Mouse (Mus musculus) G1E (cell line): ENCODE results near the gene Alg14. TPM values are rescaled to one million over a fixed set of nuclear protein-coding genes. Genes with fewer than 3 reads are reported as not detected.

ENCODE experiments used
- ATAC-seq: 2 replicates; pipeline ENCODE4 v1.8.0; 2016; ENCODE audit warnings: mild to moderate bottlenecking; ENCODE audit not compliant: insufficient number of reproducible peaks, poor library complexity, low FRiP score, severe bottlenecking; ENCODE audit errors: extremely low read depth
- DNase-seq: peaks from one replicate; pipeline ENCODE4 v3.0.0; 2012; ENCODE audit warnings: low spot score
- H3K27me3 ChIP-seq: 2 replicates; pipeline ENCODE4 v1.6.1; 2012; ENCODE audit warnings: mild to moderate bottlenecking, low read length, inconsistent platforms; ENCODE audit not compliant: insufficient read depth
- H3K36me3 ChIP-seq: replicated peaks from 2 replicates; pipeline ENCODE3; 2012; ENCODE audit warnings: mild to moderate bottlenecking, inconsistent platforms
- H3K4me1 ChIP-seq: 2 replicates; pipeline ENCODE4 v1.6.1; 2012; ENCODE audit warnings: low read depth, low read length, inconsistent platforms, mixed read lengths; ENCODE audit not compliant: insufficient read depth
- H3K4me3 ChIP-seq: 2 replicates; pipeline ENCODE4 v1.5.1; 2012; ENCODE audit warnings: low read depth, mild to moderate bottlenecking, inconsistent platforms, low read length, moderate library complexity, mixed read lengths
- H3K9me3 ChIP-seq: replicated peaks from 2 replicates; pipeline ENCODE4 v1.6.1; 2012; ENCODE audit warnings: inconsistent platforms
- CTCF ChIP-seq: IDR thresholded peaks from 2 replicates; pipeline ENCODE4 v1.5.1; 2012; ENCODE audit warnings: low read depth, low read length, inconsistent platforms, mixed read lengths
- GATA1 ChIP-seq: IDR thresholded peaks from 2 replicates; pipeline ENCODE4 v1.6.1; 2012; ENCODE audit warnings: borderline replicate concordance, low read length, inconsistent platforms, mixed read lengths
- GATA2 ChIP-seq: IDR thresholded peaks from 2 replicates; pipeline ENCODE4 v1.6.1; 2012; ENCODE audit warnings: low read depth, low read length, inconsistent platforms, borderline replicate concordance
- POLR2AphosphoS5 ChIP-seq: IDR thresholded peaks from 2 replicates; pipeline ENCODE4 v1.6.1; 2012; ENCODE audit warnings: low read depth, low read length, inconsistent platforms; ENCODE audit not compliant: insufficient replicate concordance
- TAL1 ChIP-seq: conservative IDR thresholded peaks from 2 replicates; pipeline ENCODE4 v1.6.1; 2012; ENCODE audit warnings: low read depth, low read length, inconsistent platforms, mixed read lengths
- polyA plus RNA-seq: library from polyadenylated mRNA; stranded (reverse); fragments of >175 nt; gene quantifications from 2 replicates; pipeline ENCODE4 v1.2.3, GENCODE M21; 2012
- total RNA-seq, 2 experiments: library from RNA; stranded (forward) in 1 of 2; stranded (reverse) in 1 of 2; fragments of 200-1000 nt in 1 of 2; fragments of >200 nt in 1 of 2; fragmentation: Nextera tagmentation in 1 of 2; gene quantifications; 2 replicates each; pipeline ENCODE4 v1.2.3; 2014 to 2017

Alg14 gene
- total and polyA plus RNA-seq, 3 experiments = 3.5 to 29.9 (median 9.2) TPM

DNA sequence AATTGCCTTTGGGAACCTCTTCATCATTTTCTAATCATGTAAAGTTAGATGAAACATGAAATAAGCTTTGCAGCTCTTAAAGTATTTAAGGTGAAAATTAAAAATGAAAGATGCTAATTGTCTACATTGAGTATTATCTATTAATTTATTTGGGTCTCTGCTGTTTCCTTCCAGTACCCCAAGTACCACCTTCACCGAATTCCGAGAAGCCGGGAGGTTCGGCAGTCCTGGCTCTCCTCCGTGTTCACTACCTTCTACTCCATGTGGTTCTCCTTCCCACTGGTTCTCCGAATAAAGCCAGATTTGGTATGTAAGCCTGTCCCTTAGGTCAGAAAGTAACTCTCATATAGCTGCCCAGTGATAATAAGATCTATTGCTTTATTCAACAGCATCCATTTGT, 28.3 kb downstream of the Alg14 start:
- no peak for ATAC-seq
- DNase-seq = no peak
- H3K9me3 ChIP-seq = no peaks in the 10 kb centered on the region
- H3K27me3 ChIP-seq = no peaks in the 10 kb centered on the region
- TF ChIP-seq POLR2AphosphoS5 (no peak), GATA1 (no peak), CTCF (no peak), GATA2 (no peak), TAL1 (no peak)
- no peaks in the 10 kb centered on the region for H3K4me1 ChIP-seq
- no peak overlapping the region for H3K4me3 ChIP-seq
- H3K36me3 ChIP-seq = peaks cover 42% of the 10 kb centered on the region

DNA sequence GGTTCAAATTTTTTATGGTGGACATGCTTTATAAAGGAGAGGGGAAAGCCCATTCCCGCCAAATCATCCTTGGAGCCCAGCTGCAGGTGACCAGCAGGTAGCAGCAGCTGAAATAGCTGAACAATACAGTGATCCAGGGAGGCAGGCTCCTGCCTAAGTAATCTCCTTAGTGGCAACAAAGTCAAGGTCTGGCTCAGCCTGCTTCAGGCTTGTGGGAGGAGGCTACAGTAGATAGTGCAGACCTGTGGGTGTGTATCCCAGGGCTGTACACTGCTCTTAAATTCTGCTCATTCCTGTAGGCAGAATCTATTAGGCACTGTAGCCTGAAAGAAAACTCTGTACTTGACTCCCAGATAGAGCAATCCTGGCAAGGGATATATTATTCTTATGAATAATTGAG, 29.3 kb downstream of the Alg14 start:
- Histone ChIP-seq H3K27me3 (no peaks in the 10 kb centered on the region), H3K4me1 (no peaks in the 10 kb centered on the region), H3K9me3 (no peaks in the 10 kb centered on the region), H3K4me3 (no peak overlapping the region), H3K36me3 (peaks cover 41% of the 10 kb centered on the region)
- TF ChIP-seq GATA2 (no peak), CTCF (no peak), POLR2AphosphoS5 (no peak)
- ATAC-seq (no peak), DNase-seq (no peak)

DNA sequence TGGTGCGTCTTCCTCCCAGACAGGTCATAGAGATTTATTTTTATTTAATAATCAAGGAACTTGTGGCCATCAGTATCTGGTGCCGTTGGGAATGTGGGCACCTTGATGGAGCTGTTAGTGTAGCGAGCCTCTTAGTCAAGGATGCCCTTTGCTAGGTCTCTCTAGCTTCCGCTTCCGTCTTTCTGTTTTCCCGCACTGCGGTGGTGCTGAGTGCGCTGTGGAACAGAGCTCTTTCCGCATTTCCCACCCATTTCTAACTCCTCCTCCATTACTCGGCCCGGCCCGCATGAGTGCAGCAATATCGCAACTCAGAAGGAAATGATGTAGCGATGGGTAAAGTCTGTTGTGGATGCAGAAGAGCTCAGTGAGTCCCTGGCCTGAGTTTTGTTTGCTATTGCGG, 31.8 kb downstream of the Alg14 start:
- Histone ChIP-seq H3K9me3 (no peaks in the 10 kb centered on the region), H3K36me3 (peaks cover 35% of the 10 kb centered on the region), H3K27me3 (no peaks in the 10 kb centered on the region), H3K4me1 (no peaks in the 10 kb centered on the region), H3K4me3 (no peak overlapping the region)
- TF ChIP-seq POLR2AphosphoS5 (no peak), GATA2 (no peak), TAL1 (no peak), CTCF (no peak)
- DNase-seq (no peak), ATAC-seq (no peak)

DNA sequence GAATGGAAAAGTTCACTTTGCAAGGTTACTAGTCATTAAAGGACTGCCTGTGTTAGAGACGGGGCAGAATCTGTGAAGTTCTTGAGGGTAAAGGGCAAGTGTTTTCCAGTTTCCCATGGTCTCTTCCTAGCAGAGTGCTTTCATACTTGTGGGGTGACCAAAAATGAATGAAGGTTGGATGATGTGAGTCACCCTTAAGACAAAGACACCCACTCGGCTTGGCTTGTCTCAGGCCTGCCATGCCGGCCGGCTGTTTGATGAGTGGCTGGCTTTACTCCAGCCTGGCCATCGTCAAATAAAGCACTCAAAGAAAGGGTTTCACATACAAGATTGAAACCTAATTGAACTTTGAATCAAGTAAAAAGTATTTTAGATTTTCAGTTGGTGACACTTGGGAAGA, 35.8 kb downstream of the Alg14 start:
- DNase-seq = no peak
- no peaks in the 10 kb centered on the region for H3K27me3 ChIP-seq
- no peak for ATAC-seq
- TF ChIP-seq POLR2AphosphoS5 (no peak), TAL1 (no peak), CTCF (no peak), GATA2 (no peak), GATA1 (no peak)
- no peak overlapping the region for H3K4me3 ChIP-seq
- H3K36me3 ChIP-seq = peaks cover 39% of the 10 kb centered on the region
- H3K4me1 ChIP-seq = no peaks in the 10 kb centered on the region
- H3K9me3 ChIP-seq = no peaks in the 10 kb centered on the region

DNA sequence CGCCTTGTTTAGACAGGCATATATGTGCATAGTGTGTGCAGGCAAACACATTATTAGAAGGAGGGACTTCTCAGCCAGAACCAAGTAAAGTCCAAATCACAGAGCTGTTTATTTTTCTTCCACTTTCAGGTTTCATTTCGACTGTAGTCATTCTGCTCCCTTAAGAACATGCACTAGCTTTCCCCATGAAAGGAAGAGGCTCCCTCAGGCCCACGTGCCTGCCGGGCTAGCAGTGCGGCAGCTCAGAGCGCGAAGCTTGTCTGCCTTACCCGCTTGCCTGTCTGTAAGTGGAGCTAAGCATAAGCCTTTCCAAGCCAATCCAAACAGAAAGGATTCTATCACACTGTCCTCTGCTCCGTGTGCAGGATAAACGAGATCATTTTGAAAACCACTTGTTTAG, 38.1 kb downstream of the Alg14 start:
- Histone ChIP-seq H3K4me3 (no peak overlapping the region), H3K27me3 (no peaks in the 10 kb centered on the region), H3K9me3 (no peaks in the 10 kb centered on the region), H3K4me1 (no peaks in the 10 kb centered on the region), H3K36me3 (peaks cover 38% of the 10 kb centered on the region)
- no peak for TF ChIP-seq GATA1
- no peak for TF ChIP-seq CTCF
- TF ChIP-seq POLR2AphosphoS5 = no peak
- no peak for TF ChIP-seq GATA2
- no peak for TF ChIP-seq TAL1
- DNase-seq (no peak), ATAC-seq (no peak)

DNA sequence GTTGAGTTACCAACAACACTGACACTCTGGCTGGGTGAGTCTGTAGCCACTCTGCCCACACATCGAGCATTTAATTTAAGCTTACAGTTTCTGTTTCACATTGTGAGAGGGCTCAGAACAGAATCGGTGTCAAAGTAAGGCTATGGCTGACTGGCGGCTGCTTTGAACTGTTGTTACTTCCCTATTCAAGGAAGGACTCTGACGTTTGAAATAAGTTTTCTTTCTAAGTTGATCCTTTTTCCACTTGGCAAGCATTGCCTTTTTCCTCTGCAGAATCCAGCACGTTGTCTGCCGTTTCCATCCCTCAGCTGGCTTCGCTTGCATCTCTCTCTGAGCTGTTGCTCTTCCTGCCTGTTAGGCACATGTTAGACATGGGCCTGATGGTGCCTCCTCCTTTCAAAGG, 38.7 kb downstream of the Alg14 start:
- no peaks in the 10 kb centered on the region for H3K9me3 ChIP-seq
- peaks cover 34% of the 10 kb centered on the region for H3K36me3 ChIP-seq
- H3K4me1 ChIP-seq = no peaks in the 10 kb centered on the region
- no peak for ATAC-seq
- no peak for TF ChIP-seq CTCF
- TF ChIP-seq TAL1 = no peak
- no peak for TF ChIP-seq GATA1
- no peak for TF ChIP-seq POLR2AphosphoS5
- no peak for TF ChIP-seq GATA2
- no peak overlapping the region for H3K4me3 ChIP-seq
- DNase-seq = no peak
- H3K27me3 ChIP-seq = no peaks in the 10 kb centered on the region

DNA sequence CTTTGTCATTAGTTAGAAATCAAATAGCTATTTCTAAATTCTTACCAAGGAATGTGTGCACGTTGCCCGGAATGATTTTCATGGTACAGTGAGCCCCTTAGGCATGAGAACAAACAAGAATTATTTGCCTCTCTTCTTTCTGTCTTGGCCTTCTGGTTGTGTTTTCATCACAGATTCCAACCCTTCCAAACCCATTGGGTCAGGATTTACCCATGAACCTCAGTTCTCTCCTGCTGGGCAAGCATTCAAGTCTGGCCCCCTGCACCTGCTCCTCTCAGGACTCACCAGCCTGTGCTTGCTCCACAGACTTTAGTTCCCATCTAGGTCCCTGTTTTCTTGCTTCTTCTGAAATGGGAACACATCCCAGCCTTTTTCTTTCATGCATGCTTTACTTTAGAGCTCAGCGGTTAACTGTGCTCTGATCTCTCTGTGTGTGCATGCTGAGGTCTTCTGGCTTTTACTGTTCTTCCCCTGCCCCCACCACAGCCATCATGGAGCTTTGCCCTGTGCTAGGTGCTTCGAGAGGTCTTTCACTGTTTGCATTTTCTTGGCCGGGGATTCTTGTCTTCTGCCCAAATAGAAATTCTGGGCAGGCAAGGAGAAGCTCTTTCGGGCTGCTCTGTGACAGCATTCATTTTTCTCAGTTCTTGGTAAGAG, 44.8 kb downstream of the Alg14 start:
- no peak for ATAC-seq
- H3K9me3 ChIP-seq = no peaks in the 10 kb centered on the region
- H3K27me3 ChIP-seq = no peaks in the 10 kb centered on the region
- H3K4me3 ChIP-seq = no peak overlapping the region
- H3K36me3 ChIP-seq = peaks cover 22% of the 10 kb centered on the region
- DNase-seq = no peak
- no peak for TF ChIP-seq GATA2
- TF ChIP-seq CTCF = no peak
- no peak for TF ChIP-seq POLR2AphosphoS5
- TF ChIP-seq GATA1 = no peak
- TF ChIP-seq TAL1 = no peak
- no peaks in the 10 kb centered on the region for H3K4me1 ChIP-seq
